Mouse (Mus musculus) neural tube, embryonic 12.5 days (tissue): ENCODE results near the gene 3110082I17Rik. TPM values are rescaled to one million over a fixed set of nuclear protein-coding genes. Genes with fewer than 3 reads are reported as not detected.
"Not testable (repeated sequence)": the region's sequence is repeated elsewhere in the genome, so short reads cannot be mapped to it uniquely, and the experiment has no call there.

ENCODE experiments used
- ATAC-seq: fragments of 200-750 bp; cut with Nextera tagmentation; 2 replicates; pipeline ENCODE4 v1.8.0; 2017; ENCODE audit warnings: low read depth, mild to moderate bottlenecking, moderate TSS enrichment, moderate library complexity; ENCODE audit not compliant: low FRiP score
- H3K27ac ChIP-seq: fragments of 300-500 bp; sonication (generic); 2 replicates; pipeline ENCODE4 v1.5.1; 2016
- H3K27me3 ChIP-seq: fragments of 300-500 bp; sonication (generic); replicated peaks from 2 replicates; pipeline ENCODE4 v1.6.1; 2016; ENCODE audit warnings: mild to moderate bottlenecking
- H3K36me3 ChIP-seq: fragments of 300-500 bp; sonication (generic); 2 replicates; pipeline ENCODE4 v1.6.1; 2016; ENCODE audit warnings: mild to moderate bottlenecking
- H3K4me1 ChIP-seq: fragments of 300-500 bp; sonication (generic); 2 replicates; pipeline ENCODE4 v1.6.1; 2016
- H3K4me2 ChIP-seq: fragments of 300-500 bp; sonication (generic); replicated peaks from 2 replicates; pipeline ENCODE4 v1.6.1; 2016; ENCODE audit warnings: mild to moderate bottlenecking
- H3K4me3 ChIP-seq: fragments of 300-500 bp; sonication (generic); 2 replicates; pipeline ENCODE4 v1.5.1; 2016
- H3K9ac ChIP-seq: fragments of 300-500 bp; sonication (generic); 2 replicates; pipeline ENCODE4 v1.6.1; 2016; ENCODE audit warnings: mild to moderate bottlenecking
- H3K9me3 ChIP-seq: fragments of 300-500 bp; sonication (generic); 2 replicates; pipeline ENCODE4 v1.6.1; 2016; ENCODE audit warnings: mild to moderate bottlenecking
- WGBS: fragments of 180-500 bp; shearing (Covaris S2); methylation state at CpG from one replicate; pipeline ENCODE4 v1.1.7; 2016; 5-methylcytosine and 5-hydroxymethylcytosine counted together
- polyA plus RNA-seq: library from polyadenylated mRNA; unstranded; fragments of >200 nt; fragmentation: Nextera tagmentation; extraction: Ambion mirVana; gene quantifications from 2 replicates; pipeline ENCODE4 v1.2.1, GENCODE M21; 2016

3110082I17Rik gene
- polyA plus RNA-seq, 1 experiment from 2014 or later: 24.1 TPM

DNA sequence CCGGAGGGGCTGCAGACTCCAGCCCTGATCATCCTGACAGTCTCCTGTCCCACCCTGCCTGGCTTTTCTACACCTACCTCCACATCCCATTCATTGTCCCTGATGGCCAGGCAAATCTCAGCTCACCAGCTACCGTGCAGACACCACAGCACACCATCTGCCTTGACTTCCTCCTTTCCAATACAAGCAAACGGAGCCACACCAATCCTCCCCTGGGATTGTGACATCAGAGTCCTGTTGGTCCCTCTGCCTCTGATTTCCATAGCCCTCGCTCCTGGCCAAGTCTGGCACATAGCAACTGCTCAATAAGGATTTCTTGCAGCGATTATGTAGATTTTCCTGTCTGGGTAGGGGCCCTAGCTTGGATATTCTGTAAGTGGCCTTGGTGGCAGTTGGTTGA, 109.2 kb downstream of the 3110082I17Rik start, which contains the start of gene Cox19:
Cox19 (minus strand) TSS at position 285 of the 400 bp plus-strand sequence.
- ATAC-seq: no peak
- H3K4me3 ChIP-seq: no peak within 1 kb of the TSS
- H3K27me3 ChIP-seq: no peaks in the 10 kb centered on the region; the same call in 1 of the 2 replicates
- H3K4me2 ChIP-seq: no peak within 1 kb of the TSS
- H3K9me3 ChIP-seq: no peaks in the 10 kb centered on the region
- H3K36me3 ChIP-seq: no peaks in the 10 kb centered on the region
- 52% methylated on average over 5 of the region's 5 CpGs for WGBS
- no peak within 1 kb of the TSS for H3K27ac ChIP-seq
- H3K4me1 ChIP-seq: 0 out of 2 replicates have a peak, but pooled peaks cover 11% of the 10 kb centered on the region
- H3K9ac ChIP-seq: no peak within 1 kb of the TSS

DNA sequence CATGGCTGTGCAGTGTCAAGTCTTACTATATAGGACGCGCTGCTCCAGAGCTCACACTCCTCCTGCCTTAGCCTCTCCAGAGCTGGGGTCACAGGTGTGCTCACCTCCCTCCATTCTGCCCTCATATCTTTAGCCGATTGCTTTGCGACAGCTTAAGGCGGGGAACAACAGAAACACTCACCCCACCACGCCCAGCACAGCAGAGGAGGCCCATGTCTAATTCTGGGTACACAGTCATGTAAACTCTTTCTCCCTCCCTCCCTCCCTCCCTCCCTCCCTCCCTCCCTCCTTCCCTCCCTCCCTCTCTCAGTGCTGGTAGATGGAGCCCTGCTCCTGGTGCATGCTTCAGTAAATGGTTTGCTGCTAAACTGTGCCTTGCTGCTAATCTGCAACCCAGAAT, 110.6 kb downstream of the 3110082I17Rik start:
- H3K4me1 ChIP-seq: 0 out of 2 replicates have a peak, but pooled peaks cover 10% of the 10 kb centered on the region
- no peak overlapping the region for H3K4me2 ChIP-seq
- WGBS: 85% methylated on average over 6 of the region's 6 CpGs
- H3K27me3 ChIP-seq: no peaks in the 10 kb centered on the region; the same call in 1 of the 2 replicates
- no peaks in the 10 kb centered on the region for H3K36me3 ChIP-seq
- no peak overlapping the region for H3K4me3 ChIP-seq
- no peak overlapping the region for H3K27ac ChIP-seq
- ATAC-seq: no peak
- H3K9me3 ChIP-seq: no peaks in the 10 kb centered on the region
- no peak overlapping the region for H3K9ac ChIP-seq

DNA sequence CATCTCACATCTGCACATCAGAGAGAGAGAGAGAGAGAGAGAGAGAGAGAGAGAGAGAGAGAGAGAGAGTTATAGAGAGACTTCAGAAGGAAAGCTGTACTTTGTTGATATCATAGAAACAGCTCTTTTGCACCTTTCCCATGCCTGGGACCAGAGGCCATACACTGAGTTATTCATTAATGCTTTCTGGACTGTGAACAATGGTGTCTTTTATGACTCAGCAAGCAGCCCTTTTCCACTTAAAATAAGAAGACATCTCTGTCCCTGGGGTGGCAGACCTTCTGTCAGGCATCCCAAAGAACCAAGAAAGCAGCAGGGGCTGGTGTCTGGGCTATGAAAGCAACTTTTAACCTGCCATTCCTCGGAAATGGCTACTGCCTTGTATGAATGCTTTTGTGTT, 113.1 kb downstream of the 3110082I17Rik start:
- H3K9me3 ChIP-seq: no peaks in the 10 kb centered on the region
- WGBS: 51% methylated on average over 1 of the region's 1 CpGs
- no peak for ATAC-seq
- H3K27ac ChIP-seq: no peak overlapping the region
- no peaks in the 10 kb centered on the region; the same call in 1 of the 2 replicates for H3K27me3 ChIP-seq
- H3K4me3 ChIP-seq: no peak overlapping the region
- H3K9ac ChIP-seq: no peak overlapping the region
- peaks cover 18% of the 10 kb centered on the region for H3K4me1 ChIP-seq
- no peak overlapping the region for H3K4me2 ChIP-seq
- peaks cover 7% of the 10 kb centered on the region for H3K36me3 ChIP-seq

DNA sequence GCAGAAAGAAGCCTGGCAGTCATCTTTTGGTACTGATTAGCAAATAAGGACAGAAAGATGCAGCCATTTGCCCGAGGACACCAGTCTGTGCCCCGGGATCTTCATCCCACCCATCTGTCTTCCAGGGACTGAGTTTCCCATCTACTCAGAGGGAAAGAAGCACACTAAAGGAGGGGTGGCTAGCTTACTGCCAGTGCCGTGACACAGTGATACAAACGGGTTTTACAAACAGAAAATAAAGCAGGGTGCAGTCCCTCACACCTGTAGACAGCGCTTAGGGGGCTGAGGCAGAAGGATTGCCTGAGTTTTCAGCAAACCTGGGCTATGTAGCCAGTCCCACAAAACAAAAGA, 115.0 kb downstream of the 3110082I17Rik start:
- Histone ChIP-seq H3K36me3 (peaks cover 22% of the 10 kb centered on the region), H3K4me2 (peak overlapping the region; percentile 88), H3K9ac (no peak overlapping the region), H3K4me1 (peaks cover 14% of the 10 kb centered on the region), H3K27ac (no peak overlapping the region), H3K9me3 (no peaks in the 10 kb centered on the region), H3K27me3 (no peaks in the 10 kb centered on the region; the same call in 1 of the 2 replicates), H3K4me3 (peak overlapping the region; percentile 79)
- peak; percentile 38 for ATAC-seq
- WGBS: 11% methylated on average over 5 of the region's 5 CpGs

DNA sequence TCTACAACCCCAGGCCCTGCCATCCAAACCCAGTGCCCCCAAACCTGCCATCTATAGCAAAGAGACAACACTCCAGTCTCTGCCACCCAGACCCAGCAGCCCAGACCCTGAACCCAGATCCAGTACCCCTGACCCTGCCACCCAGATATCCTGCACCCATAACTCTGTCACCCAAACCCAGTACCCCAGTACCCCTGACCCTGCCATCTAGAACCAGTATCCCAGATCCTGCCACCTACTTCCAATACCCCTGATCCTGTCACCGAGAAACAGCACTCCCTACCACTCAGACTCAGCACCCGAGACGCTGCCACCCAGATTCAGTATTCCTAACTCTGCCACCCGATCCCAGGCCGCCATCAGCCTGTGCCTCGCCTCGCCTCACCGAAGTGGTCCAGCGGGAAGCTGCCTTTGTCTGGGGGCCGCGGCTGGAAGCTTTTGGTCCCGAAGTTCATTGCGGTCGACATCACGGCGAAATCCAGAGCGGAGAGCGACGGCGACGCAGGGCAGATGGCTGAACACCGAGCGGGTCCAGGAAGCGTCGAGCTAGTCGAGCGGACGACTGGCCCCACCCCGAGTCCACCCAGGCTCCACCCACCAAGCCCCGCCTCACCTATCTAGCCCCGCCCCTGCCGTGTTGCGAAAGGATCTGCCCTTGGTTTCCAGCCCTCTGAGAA, 115.5 kb downstream of the 3110082I17Rik start:
- Histone ChIP-seq H3K9me3 (no peaks in the 10 kb centered on the region), H3K36me3 (peaks cover 27% of the 10 kb centered on the region), H3K9ac (peak overlapping the region; percentile 85), H3K4me3 (peak overlapping the region; percentile 79), H3K4me1 (peaks cover 14% of the 10 kb centered on the region), H3K4me2 (peak overlapping the region; percentile 88), H3K27ac (0 out of 2 replicates have a peak overlapping the region, but pooled peaks have one; percentile 53), H3K27me3 (no peaks in the 10 kb centered on the region; the same call in 1 of the 2 replicates)
- under 1% methylated on average over 33 of the region's 33 CpGs for WGBS
- ATAC-seq: peak; percentile 91

DNA sequence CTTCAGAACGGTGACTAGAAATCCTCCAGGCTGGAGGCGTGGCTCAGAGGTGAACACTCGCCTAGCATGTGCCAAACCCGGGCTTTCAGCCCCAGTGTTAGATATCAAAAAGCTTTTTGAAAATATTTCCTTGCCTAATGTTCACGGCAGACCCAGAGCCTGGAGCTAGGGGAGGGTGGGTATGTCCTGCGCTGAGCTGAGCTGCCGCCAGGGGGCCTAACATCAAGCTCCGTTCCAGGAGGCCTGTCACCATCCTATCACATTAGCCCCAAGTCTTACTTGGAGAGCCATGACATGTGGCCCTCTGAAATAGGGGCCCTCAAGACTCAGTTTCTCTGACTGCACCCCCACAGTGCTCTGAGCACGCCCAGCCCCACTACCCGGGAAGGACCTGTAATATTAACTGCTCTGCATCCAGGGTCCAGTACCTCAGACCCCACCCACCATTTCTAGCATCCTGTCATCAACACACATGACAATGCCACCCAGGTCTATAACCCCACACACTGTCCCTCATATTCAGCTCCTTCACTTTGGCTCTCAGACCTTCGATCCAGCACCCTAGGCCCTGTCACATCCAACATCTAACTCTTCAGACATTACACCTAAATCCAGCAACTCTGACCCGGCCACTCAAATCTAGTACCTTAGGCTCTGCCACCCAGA, 116.2 kb downstream of the 3110082I17Rik start:
- Histone ChIP-seq H3K4me3 (peak overlapping the region; percentile 79), H3K9me3 (no peaks in the 10 kb centered on the region), H3K36me3 (peaks cover 34% of the 10 kb centered on the region), H3K27me3 (no peaks in the 10 kb centered on the region; the same call in 1 of the 2 replicates), H3K27ac (no peak overlapping the region), H3K9ac (peak overlapping the region; percentile 85), H3K4me2 (peak overlapping the region; percentile 88), H3K4me1 (peaks cover 14% of the 10 kb centered on the region)
- ATAC-seq: peak; percentile 75
- WGBS: 8% methylated on average over 12 of the region's 12 CpGs

DNA sequence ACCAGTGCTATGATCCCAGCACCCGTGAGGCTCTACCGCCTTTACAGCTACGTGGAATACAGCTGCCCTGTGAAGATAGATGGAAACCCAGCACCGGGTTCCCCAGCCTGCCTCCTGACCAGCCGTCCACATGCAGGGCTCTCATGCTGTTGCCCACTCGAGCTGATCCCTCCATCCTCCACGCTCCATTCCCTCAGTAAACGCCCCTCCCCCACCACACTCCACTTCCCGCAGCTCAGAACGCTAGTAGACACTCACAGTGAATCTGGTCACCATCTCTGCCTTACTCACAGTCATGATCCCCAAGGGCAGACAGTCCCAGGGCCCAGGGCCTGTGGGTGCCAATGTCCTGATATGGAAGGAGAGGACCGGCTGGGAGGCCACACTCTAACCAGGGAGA, 121.4 kb downstream of the 3110082I17Rik start:
- H3K4me3 ChIP-seq: no peak overlapping the region
- 85% methylated on average over 11 of the region's 11 CpGs for WGBS

DNA sequence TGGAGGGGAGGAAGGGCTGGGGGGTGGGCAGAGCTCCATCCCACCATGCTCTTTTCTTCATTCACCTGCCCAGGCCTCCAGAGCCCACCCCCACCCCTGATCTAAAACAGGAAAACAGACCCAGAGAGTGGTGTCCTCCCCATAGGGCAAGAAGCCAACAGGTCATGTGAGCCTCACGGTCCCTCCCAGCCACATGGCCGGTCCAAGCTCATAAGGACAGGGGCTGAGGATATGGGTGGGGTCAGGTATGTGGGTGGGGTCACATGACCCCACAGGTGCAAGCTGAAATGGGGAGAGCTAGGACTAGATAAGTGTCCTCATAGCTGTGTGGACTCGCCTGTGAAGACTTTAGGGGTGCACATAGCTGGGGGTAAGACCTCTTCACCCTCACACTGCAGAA, 121.9 kb downstream of the 3110082I17Rik start:
- Histone ChIP-seq H3K9me3 (no peaks in the 10 kb centered on the region), H3K36me3 (peaks cover 81% of the 10 kb centered on the region)
- 87% methylated on average over 3 of the region's 3 CpGs for WGBS

More for the DNA sequence above, 121.4 kb downstream of the 3110082I17Rik start:
- Histone ChIP-seq H3K36me3 (peaks cover 81% of the 10 kb centered on the region), H3K4me1 (peaks cover 9% of the 10 kb centered on the region), H3K9ac (no peak overlapping the region), H3K27ac (no peak overlapping the region), H3K4me2 (no peak overlapping the region), H3K9me3 (no peaks in the 10 kb centered on the region), H3K27me3 (no peaks in the 10 kb centered on the region)
- no peak for ATAC-seq

DNA sequence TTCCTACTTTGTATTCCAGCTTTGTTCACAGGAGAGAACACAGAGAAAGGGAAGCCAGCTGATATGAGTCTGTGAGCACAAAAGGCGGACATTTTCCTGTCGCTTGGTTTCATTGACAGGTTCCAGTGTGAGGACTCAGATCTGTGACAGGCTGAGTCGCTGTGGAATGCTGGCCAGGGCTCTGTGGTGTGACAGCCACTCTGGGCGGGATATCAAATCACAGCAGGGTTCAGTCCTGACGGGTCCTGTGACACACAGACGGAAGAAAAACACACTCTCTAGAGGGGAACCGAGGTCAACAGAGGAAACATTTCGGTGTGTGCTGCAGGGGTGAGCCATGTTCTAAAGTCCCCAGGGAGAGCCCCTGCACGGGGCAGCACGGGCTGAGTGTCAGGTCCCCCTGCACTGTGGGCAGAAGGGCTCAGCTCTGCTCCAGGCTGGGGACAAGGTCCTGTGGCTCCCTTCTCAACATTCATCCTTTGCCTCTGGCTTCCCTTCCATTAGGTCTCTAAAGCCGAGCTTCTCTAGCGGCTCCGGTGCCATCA, 122.4 kb downstream of the 3110082I17Rik start:
- WGBS: 81% methylated on average over 13 of the region's 13 CpGs
- Histone ChIP-seq H3K27me3 (no peaks in the 10 kb centered on the region), H3K9ac (no peak overlapping the region), H3K9me3 (no peaks in the 10 kb centered on the region), H3K36me3 (peaks cover 80% of the 10 kb centered on the region), H3K4me3 (no peak overlapping the region), H3K4me2 (no peak overlapping the region), H3K27ac (no peak overlapping the region), H3K4me1 (peaks cover 2% of the 10 kb centered on the region; the same call in 1 of the 2 replicates)
- no peak for ATAC-seq

More for the DNA sequence above, 121.9 kb downstream of the 3110082I17Rik start:
- Histone ChIP-seq H3K27ac (no peak overlapping the region), H3K27me3 (no peaks in the 10 kb centered on the region), H3K4me1 (peaks cover 5% of the 10 kb centered on the region), H3K9ac (no peak overlapping the region), H3K4me2 (no peak overlapping the region), H3K4me3 (no peak overlapping the region)
- ATAC-seq: no peak

DNA sequence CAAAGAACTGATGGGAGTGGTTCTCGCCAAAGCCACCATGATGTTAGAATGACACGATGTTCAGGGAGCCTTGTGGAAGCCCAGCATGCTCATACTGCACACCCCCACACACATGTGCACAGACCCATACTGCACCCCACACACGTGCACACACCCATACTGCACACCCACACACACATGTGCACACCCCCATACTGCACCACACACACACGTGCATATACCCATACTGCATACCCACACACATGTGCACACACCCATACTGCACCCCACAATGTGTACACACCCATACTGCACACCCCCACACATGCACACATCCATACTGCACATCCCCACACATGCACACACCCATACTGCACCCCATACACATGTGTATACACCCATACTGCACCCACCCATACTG, 124.7 kb downstream of the 3110082I17Rik start:
- no peaks in the 10 kb centered on the region for H3K9me3 ChIP-seq
- peaks cover 62% of the 10 kb centered on the region for H3K36me3 ChIP-seq
- WGBS: 95% methylated on average over 4 of the region's 4 CpGs
- no peaks in the 10 kb centered on the region for H3K27me3 ChIP-seq
- H3K9ac ChIP-seq: no peak overlapping the region
- H3K4me2 ChIP-seq: no peak overlapping the region
- no peak for ATAC-seq
- H3K4me1 ChIP-seq: no peaks in the 10 kb centered on the region
- H3K27ac ChIP-seq: no peak overlapping the region
- no peak overlapping the region for H3K4me3 ChIP-seq

DNA sequence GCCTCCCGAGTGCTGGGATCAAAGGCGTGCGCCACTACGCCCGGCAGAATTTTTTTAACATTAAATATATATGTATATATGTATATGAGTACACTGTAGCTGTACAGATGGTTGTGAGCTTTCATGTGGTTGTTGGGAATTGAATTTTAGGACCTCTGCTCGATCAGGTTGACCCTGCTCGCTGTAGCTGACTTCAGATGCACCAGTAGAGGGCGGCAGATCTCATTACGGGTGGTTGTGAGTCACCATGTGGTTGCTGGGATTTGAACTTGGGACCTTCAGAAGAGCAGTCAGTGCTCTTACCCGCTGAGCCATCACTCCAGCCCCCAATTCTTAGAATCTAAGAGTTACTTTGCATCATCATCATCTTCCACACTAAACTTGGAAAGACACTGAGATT, 125.9 kb downstream of the 3110082I17Rik start:
- H3K9ac ChIP-seq, ATAC-seq, H3K4me2 ChIP-seq, H3K27me3 ChIP-seq, H3K4me3 ChIP-seq, H3K4me1 ChIP-seq, H3K27ac ChIP-seq, H3K9me3 ChIP-seq: not testable (repeated sequence)
- peaks cover 49% of the 10 kb centered on the region for H3K36me3 ChIP-seq
- 85% methylated on average over 10 of the region's 10 CpGs for WGBS

DNA sequence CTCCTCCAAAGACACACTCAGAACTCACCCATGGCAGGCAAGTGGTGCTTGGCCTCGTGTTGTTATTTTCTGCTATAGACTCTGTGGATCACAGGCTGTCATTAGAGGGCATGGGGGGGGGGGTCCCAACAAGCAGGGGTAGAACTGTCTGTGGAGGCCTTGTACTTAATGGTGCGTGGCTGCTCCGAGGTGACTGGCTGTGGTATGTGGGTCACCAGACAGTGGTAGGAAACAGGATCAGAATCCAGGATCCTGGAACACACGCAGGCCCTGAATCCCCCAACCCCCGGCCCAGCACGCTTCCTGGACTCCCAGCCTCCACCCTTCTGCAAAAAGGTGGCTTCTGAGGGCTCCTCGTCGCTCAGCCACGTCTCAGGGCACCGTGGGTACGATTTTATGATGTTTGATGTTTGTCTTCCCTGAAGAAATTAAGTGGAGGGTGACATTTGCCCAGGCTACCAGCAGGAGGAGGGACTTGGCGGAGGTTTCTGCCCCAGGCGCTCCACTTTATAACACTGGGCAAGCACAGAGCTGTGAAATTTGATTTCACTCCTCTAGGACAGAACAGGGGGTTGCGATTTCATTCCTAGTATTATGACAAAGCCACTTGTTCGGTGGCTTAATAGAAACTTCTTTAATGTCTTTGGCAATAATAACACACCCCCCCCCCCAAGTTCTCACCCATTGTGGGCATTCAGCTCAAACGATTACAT, 126.9 kb downstream of the 3110082I17Rik start:
- no peak for ATAC-seq
- 68% methylated on average over 16 of the region's 16 CpGs for WGBS
- Histone ChIP-seq H3K27ac (no peak overlapping the region), H3K4me2 (no peak overlapping the region), H3K36me3 (peaks cover 40% of the 10 kb centered on the region), H3K4me3 (no peak overlapping the region), H3K9me3 (no peaks in the 10 kb centered on the region), H3K4me1 (no peaks in the 10 kb centered on the region), H3K27me3 (no peaks in the 10 kb centered on the region), H3K9ac (no peak overlapping the region)
